Mouse (Mus musculus) central nervous system, embryonic 14 days (tissue): ENCODE measurements around the gene Slc38a7. TPM values are rescaled to one million over a fixed set of nuclear protein-coding genes. Genes with fewer than 3 reads are reported as not detected.

Source experiments
- polyA plus RNA-seq: library from polyadenylated mRNA; depleted of rRNA; stranded (reverse); fragments of >200 nt; gene quantifications from 2 replicates; pipeline ENCODE4 v1.2.3, GENCODE M21; 2012; rRNA removed

The Slc38a7 gene
- 26.3 and 28.8 TPM in 2 replicates for polyA plus RNA-seq

GRCm38 (mm10) chr8:95853102-95853843 is at the start of gene Slc38a7:
Gene Slc38a7, minus strand, starts transcription at chr8:95853539.

GRCm38 (mm10) chr8:95888285-95889136 is 35.2 kb upstream of the Slc38a7 start, which contains the start of gene Got2:
Gene Got2, minus strand, starts transcription at chr8:95888547.

GRCm38 (mm10) chr8:95825162-95825561 is 28.2 kb downstream of the Slc38a7 start, which contains the start of gene Sap18b:
Gene Sap18b, plus strand, starts transcription at chr8:95825346.

GRCm38 (mm10) chr8:95807331-95807843 is 46.0 kb downstream of the Slc38a7 start, which contains the start of gene Cnot1:
Gene Cnot1, minus strand, starts transcription at chr8:95807464.

Other genes with a start within 250 kb of the Slc38a7 start
- gene Gins3, start 220.1 kb downstream of the Slc38a7 start, polyA plus RNA-seq, result 6.5 and 6.8 TPM in 2 replicates
- gene Ndrg4, start 176.6 kb downstream of the Slc38a7 start, polyA plus RNA-seq, result 301 and 322 TPM in 2 replicates
- gene Setd6, start 137.7 kb downstream of the Slc38a7 start, polyA plus RNA-seq, result 33.9 and 34.8 TPM in 2 replicates
- gene Cnot1, start 46.1 kb downstream of the Slc38a7 start, polyA plus RNA-seq, result 91.2 and 99.5 TPM in 2 replicates
- gene Sap18b, start 28.2 kb downstream of the Slc38a7 start, polyA plus RNA-seq, result 104 and 113 TPM in 2 replicates
- gene Got2, start 35.0 kb upstream of the Slc38a7 start, polyA plus RNA-seq, result 129 and 139 TPM in 2 replicates